Mouse (Mus musculus): ENCODE data around the gene Csad. TPM values are rescaled to one million over a fixed set of nuclear protein-coding genes. Genes with fewer than 3 reads are reported as not detected.
"Not testable (repeated sequence)": the region's sequence is repeated elsewhere in the genome, so short reads cannot be mapped to it uniquely, and the experiment has no call there.

The Csad gene
- polyA plus RNA-seq, 1 experiment from 2014 or later: 33.2 TPM

- ATAC-seq: no peak
- Histone ChIP-seq H3K4me3 (ENCODE audit: low read length) (no peak overlapping the region), H3K4me2 (ENCODE audit: low read depth, low read length) (no peak overlapping the region), H3K9ac (ENCODE audit: low read depth, low read length) (no peak overlapping the region), H3K4me1 (ENCODE audit: control insufficient read depth, insufficient read depth, low read length) (peaks cover 38% of the 10 kb centered on the region), H3K36me3 (ENCODE audit: control insufficient read depth, insufficient read depth, low read length) (0 out of 2 replicates have a peak, but pooled peaks cover 3% of the 10 kb centered on the region), H3K9me3 (ENCODE audit: control insufficient read depth, low read length) (no peaks in the 10 kb centered on the region), H3K27ac (ENCODE audit: low read length) (no peak overlapping the region), H3K27me3 (replicated peaks; ENCODE audit: control insufficient read depth, insufficient read depth, low read length) (no peaks in the 10 kb centered on the region)
- WGBS: 86% methylated on average over 14 of the region's 14 CpGs
Observed at GRCm38 (mm10) chr15:102238543-102239259, 34.2 kb upstream of the Csad start.

DNA sequence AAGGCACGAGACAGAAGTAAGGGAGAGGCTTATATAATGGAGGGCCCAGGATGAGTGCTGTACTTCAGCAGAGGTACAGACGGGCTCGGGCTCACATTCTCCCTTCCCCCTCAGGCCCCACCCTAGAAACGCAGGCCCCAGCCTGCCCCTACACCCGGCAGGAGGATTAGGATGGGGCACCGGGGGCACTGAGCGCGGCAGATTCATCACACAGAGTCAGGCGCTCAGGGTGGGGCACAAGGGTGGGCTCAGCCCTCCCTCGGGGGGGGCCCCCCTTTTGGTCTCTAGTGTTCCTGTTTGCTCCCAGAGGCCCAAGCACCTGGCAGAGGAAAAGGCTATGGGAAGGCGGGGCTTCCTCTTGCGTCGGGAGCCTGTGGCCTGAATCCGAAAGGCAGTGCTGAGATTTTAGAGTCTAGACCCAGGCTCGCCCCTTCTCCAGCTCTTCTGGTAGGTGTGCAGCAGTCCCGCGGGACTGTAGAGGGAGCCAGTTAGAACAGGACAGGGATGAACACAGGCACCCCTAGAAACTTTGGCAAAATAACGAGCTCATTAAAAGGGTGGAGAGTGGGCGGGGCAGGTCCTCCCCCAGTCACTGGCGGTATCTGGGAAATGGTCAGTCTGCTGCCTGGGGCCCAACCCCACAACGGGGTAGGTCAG lies 31.0 kb upstream of the Csad start:
- Histone ChIP-seq H3K36me3 (ENCODE audit: control insufficient read depth, insufficient read depth, low read length) (0 out of 2 replicates have a peak, but pooled peaks cover 2% of the 10 kb centered on the region), H3K9me3 (ENCODE audit: control insufficient read depth, low read length) (no peaks in the 10 kb centered on the region), H3K4me1 (ENCODE audit: control insufficient read depth, insufficient read depth, low read length) (peaks cover 24% of the 10 kb centered on the region), H3K27me3 (replicated peaks; ENCODE audit: control insufficient read depth, insufficient read depth, low read length) (no peaks in the 10 kb centered on the region), H3K4me2 (ENCODE audit: low read depth, low read length) (peak overlapping the region; percentile 53), H3K9ac (ENCODE audit: low read depth, low read length) (peak overlapping the region; percentile 61), H3K4me3 (ENCODE audit: low read length) (peak overlapping the region; percentile 38), H3K27ac (ENCODE audit: low read length) (peak overlapping the region; percentile 78)
- 16% methylated on average over 21 of the region's 21 CpGs for WGBS
- peak; percentile 88 for ATAC-seq

GRCm38 (mm10) chr15:102233896-102234295 lies 29.4 kb upstream of the Csad start:
- no peak for ATAC-seq
- Histone ChIP-seq H3K36me3 (ENCODE audit: control insufficient read depth, insufficient read depth, low read length) (no peaks in the 10 kb centered on the region), H3K4me1 (ENCODE audit: control insufficient read depth, insufficient read depth, low read length) (peaks cover 21% of the 10 kb centered on the region), H3K27me3 (replicated peaks; ENCODE audit: control insufficient read depth, insufficient read depth, low read length) (no peaks in the 10 kb centered on the region), H3K4me2 (ENCODE audit: low read depth, low read length) (no peak overlapping the region), H3K4me3 (ENCODE audit: low read length) (no peak overlapping the region), H3K9me3 (ENCODE audit: control insufficient read depth, low read length) (no peaks in the 10 kb centered on the region), H3K27ac (ENCODE audit: low read length) (no peak overlapping the region), H3K9ac (ENCODE audit: low read depth, low read length) (no peak overlapping the region)
- 7% methylated on average over 2 of the region's 2 CpGs for WGBS

DNA sequence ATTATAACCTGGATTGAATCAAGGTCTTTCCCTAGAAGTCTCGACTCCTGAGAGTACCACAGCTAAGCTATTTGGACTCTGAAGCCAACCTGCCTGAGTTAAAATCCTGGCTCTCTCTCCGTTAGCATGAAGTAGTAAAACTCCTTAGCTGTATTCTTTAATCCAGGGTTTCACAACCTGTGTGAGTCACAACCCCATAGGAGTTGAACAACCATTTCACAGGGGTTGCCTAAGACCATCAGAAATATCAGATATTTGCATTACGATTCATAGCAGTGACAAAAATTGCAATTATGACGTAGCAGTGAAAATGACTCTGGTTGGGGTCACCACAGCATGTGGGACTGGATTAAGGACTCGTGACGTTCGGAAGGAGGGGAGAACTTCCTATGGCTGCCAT lies 28.2 kb upstream of the Csad start:
- H3K4me3 ChIP-seq (ENCODE audit: low read length): no peak overlapping the region
- H3K9me3 ChIP-seq (ENCODE audit: control insufficient read depth, low read length): no peaks in the 10 kb centered on the region
- no peak overlapping the region for H3K4me2 ChIP-seq (ENCODE audit: low read depth, low read length)
- H3K36me3 ChIP-seq (ENCODE audit: control insufficient read depth, insufficient read depth, low read length): no peaks in the 10 kb centered on the region
- no peaks in the 10 kb centered on the region for H3K27me3 ChIP-seq (replicated peaks; ENCODE audit: control insufficient read depth, insufficient read depth, low read length)
- ATAC-seq: no peak
- no peak overlapping the region for H3K27ac ChIP-seq (ENCODE audit: low read length)
- H3K4me1 ChIP-seq (ENCODE audit: control insufficient read depth, insufficient read depth, low read length): peaks cover 21% of the 10 kb centered on the region
- no peak overlapping the region for H3K9ac ChIP-seq (ENCODE audit: low read depth, low read length)
- WGBS: 81% methylated on average over 7 of the region's 7 CpGs

- Histone ChIP-seq H3K9ac (ENCODE audit: low read depth, low read length) (no peak within 1 kb of the TSS), H3K4me1 (ENCODE audit: control insufficient read depth, insufficient read depth, low read length) (peaks cover 21% of the 10 kb centered on the region), H3K4me2 (ENCODE audit: low read depth, low read length) (peak within 1 kb of the TSS; percentile 15), H3K4me3 (ENCODE audit: low read length) (no peak within 1 kb of the TSS), H3K27me3 (replicated peaks; ENCODE audit: control insufficient read depth, insufficient read depth, low read length) (no peaks in the 10 kb centered on the region), H3K27ac (ENCODE audit: low read length) (no peak within 1 kb of the TSS), H3K36me3 (ENCODE audit: control insufficient read depth, insufficient read depth, low read length) (no peaks in the 10 kb centered on the region), H3K9me3 (ENCODE audit: control insufficient read depth, low read length) (no peaks in the 10 kb centered on the region)
- WGBS: 44% methylated on average over 6 of the region's 6 CpGs
- peak; percentile 24 for ATAC-seq
Observed at GRCm38 (mm10) chr15:102231748-102232147, 27.2 kb upstream of the Csad start, which contains the start of gene Itgb7. Itgb7 (minus strand) TSS chr15:102231944.

DNA sequence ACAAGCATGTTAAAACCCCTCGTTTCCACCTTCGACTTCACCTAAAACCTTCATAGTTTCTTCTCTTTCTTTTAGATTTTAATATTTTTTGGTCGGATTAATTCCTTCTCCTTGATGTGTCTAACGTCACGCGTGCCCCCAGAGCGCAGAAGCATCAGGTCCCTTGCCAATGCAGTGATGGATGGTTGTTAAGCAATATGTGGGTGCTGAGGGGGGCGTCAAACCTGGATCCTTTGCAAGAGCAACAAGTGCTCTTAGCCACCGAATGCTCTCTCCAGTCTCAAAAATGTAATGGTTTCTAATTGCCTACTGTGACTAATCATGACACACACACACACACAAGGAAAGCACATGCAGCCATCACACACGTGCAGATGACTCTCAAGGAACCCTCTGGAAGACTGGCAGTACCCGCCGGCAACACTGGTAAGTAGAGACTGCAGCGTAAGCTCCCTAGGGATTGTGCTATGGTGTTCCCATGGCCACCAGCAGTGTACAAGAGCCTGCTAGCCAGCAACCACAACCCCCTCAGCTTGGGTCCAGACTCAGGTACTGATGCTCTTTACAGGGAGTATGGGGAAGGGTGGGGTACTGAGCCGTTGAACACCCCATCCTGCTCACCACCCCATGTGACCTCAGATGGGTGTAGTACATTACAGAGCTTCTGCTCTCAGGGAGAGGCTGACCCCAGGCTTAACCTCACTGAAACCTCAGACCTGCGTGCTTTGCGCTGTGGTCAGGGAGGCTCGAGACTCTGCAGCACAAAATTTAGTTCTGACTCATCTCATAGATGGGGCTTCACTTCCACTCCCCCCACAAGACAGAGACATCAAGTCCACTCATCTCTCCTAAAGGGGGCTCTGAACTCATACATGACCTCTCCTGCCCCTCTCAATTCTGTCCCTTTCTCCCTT lies 26.1 kb upstream of the Csad start:
- 85% methylated on average over 17 of the region's 17 CpGs for WGBS
- H3K4me1 ChIP-seq (ENCODE audit: control insufficient read depth, insufficient read depth, low read length): peaks cover 16% of the 10 kb centered on the region
- ATAC-seq: no peak
- no peak overlapping the region for H3K4me2 ChIP-seq (ENCODE audit: low read depth, low read length)
- H3K27me3 ChIP-seq (replicated peaks; ENCODE audit: control insufficient read depth, insufficient read depth, low read length): no peaks in the 10 kb centered on the region
- H3K9me3 ChIP-seq (ENCODE audit: control insufficient read depth, low read length): no peaks in the 10 kb centered on the region
- H3K4me3 ChIP-seq (ENCODE audit: low read length): no peak overlapping the region
- H3K36me3 ChIP-seq (ENCODE audit: control insufficient read depth, insufficient read depth, low read length): no peaks in the 10 kb centered on the region
- H3K9ac ChIP-seq (ENCODE audit: low read depth, low read length): no peak overlapping the region
- H3K27ac ChIP-seq (ENCODE audit: low read length): no peak overlapping the region

GRCm38 (mm10) chr15:102225619-102226018 lies 21.1 kb upstream of the Csad start:
- not testable (repeated sequence) for H3K27me3 ChIP-seq (replicated peaks; ENCODE audit: control insufficient read depth, insufficient read depth, low read length); H3K9ac ChIP-seq (ENCODE audit: low read depth, low read length); H3K4me1 ChIP-seq (ENCODE audit: control insufficient read depth, insufficient read depth, low read length); H3K9me3 ChIP-seq (ENCODE audit: control insufficient read depth, low read length); H3K36me3 ChIP-seq (ENCODE audit: control insufficient read depth, insufficient read depth, low read length); H3K4me2 ChIP-seq (ENCODE audit: low read depth, low read length); H3K27ac ChIP-seq (ENCODE audit: low read length); H3K4me3 ChIP-seq (ENCODE audit: low read length); ATAC-seq
- WGBS: 68% methylated on average over 6 of the region's 6 CpGs

DNA sequence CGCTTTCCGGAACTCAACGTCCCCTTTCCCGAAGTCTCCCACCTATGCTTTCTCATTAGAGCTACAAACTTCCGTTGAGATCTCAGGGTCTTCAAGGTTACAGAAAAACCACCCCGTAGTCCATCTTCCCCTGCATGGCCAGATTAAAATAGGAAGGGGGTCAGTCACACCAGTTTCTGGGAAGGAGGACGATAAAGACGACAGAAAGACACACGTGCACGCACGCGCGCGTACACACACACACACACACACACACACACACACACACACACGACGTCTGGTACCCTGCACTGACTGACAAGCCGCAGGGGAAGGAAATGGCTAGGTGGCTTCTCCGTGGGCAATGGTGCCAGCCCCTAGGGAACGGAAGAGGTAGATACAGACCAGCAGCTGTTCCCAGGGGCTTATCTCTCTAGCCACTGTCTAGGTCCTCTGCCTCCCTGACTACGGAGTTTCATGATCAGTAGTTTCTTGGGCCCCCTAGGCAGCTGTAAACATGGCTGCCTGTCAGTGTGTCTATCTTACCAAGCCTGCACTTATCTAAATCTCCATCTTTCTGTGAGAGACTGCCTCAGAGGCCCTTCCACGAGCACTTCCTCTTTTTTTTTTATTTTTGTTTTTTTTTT lies 20.6 kb upstream of the Csad start:
- H3K27ac ChIP-seq (ENCODE audit: low read length): no peak overlapping the region
- peak; percentile 45 for ATAC-seq
- no peaks in the 10 kb centered on the region for H3K9me3 ChIP-seq (ENCODE audit: control insufficient read depth, low read length)
- peak overlapping the region; percentile 62 for H3K9ac ChIP-seq (ENCODE audit: low read depth, low read length)
- WGBS: 19% methylated on average over 21 of the region's 21 CpGs
- peaks cover 4% of the 10 kb centered on the region for H3K4me1 ChIP-seq (ENCODE audit: control insufficient read depth, insufficient read depth, low read length)
- peak overlapping the region; percentile 94 for H3K4me2 ChIP-seq (ENCODE audit: low read depth, low read length)
- no peaks in the 10 kb centered on the region for H3K36me3 ChIP-seq (ENCODE audit: control insufficient read depth, insufficient read depth, low read length)
- H3K4me3 ChIP-seq (ENCODE audit: low read length): peak overlapping the region; percentile 53
- H3K27me3 ChIP-seq (replicated peaks; ENCODE audit: control insufficient read depth, insufficient read depth, low read length): peaks cover 4% of the 10 kb centered on the region; the same call in 1 of the 2 replicates

Data from intestine, embryonic 16.5 days (tissue).